Comparison of ENCODE assay signal across 8 mouse cellular contexts in the genomic region with DNA sequence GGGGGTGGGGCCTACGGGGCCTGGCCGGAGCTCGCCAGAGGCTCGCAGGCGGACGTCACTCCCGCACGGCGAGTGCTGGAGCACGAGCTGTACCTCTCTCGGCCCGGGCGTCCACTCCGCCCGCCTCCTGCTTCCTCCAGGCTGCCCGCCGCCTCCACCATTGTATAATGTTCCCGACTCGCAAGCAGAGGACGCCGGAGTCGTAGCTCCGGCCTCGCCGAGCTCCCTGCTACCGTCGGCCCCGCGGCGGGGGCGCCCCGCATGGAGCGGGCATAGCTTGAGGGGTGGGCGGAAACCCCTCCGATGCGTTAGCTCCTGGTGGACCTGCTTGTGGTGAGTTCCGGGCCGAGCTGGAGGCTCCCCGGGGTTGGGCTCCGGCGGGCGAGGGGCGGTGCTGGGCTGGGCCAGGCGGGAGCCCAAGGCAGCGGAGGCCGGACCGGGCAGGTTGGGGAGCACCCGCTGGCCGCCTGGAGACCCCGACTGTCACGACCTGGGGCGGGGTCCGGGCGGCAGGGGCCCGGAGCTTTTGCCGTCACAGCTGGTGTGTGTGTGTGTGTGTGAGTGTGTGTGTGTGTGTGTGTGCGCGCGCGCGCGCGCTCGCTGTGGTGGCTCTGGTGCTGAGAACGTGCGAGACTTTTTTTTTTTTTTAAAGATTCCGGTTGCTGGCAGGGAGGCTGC.
DNase-seq lines count a peak whose midpoint lies in the region; TF ChIP-seq lines count a peak whose summit lies in the region.

No protein-coding gene starts in this region.

- peak overlapping the region; percentile 80 for H3K4me3 ChIP-seq in layer of hippocampus, adult 2 months

- peak; percentile 38 to 51 for DNase-seq in layer of hippocampus, adult 2 months (ENCODE audit: low spot score in 2 of 2)
- DNase-seq in layer of hippocampus, postnatal 36 days = no peak
- peak; percentile 76 for DNase-seq in brain, adult 2 months (ENCODE audit: low read depth, low spot score)
- peak; percentile 45 to 52 for DNase-seq in frontal cortex, adult 2 months (ENCODE audit: extremely low spot score in 1 of 2, low spot score in 1 of 2)
- peak; percentile 74 for DNase-seq in kidney, adult 9 months
- DNase-seq in lung, postnatal 10 days = peak; percentile 84
- peak; percentile 78 for DNase-seq in ovary, postnatal 10 days (ENCODE audit: low spot score)
- peak; percentile 81 for DNase-seq in thymus, postnatal 25 days

- TF ChIP-seq CTCF in layer of hippocampus, adult 2 months (conservative IDR thresholded peaks at IDR 0.05) = no peak

- peak overlapping the region; percentile 93 for H3K27ac ChIP-seq in layer of hippocampus, adult 2 months

Comparison
In these comparisons a context has a peak if more than half of its experiments do, and no peak if none do; other contexts are left out.
1. DNase-seq: peak in layer of hippocampus, adult 2 months (2 of 2), brain, adult 2 months (single experiment), frontal cortex, adult 2 months (2 of 2), kidney, adult 9 months (single experiment), lung, postnatal 10 days (single experiment), ovary, postnatal 10 days (single experiment) and thymus, postnatal 25 days (single experiment); none in layer of hippocampus, postnatal 36 days (0 of 2).